Mouse (Mus musculus) stomach, embryonic 14.5 days (tissue): ENCODE measurements around the gene Nbea. TPM values are rescaled to one million over a fixed set of nuclear protein-coding genes. Genes with fewer than 3 reads are reported as not detected.
A peak's percentile ranks its signal among the peaks of the same experiment; 100 is the strongest.

ENCODE experiments used
- ATAC-seq: fragments of 200-750 bp; cut with Nextera tagmentation; 2 replicates; pipeline ENCODE4 v1.8.0; 2017; ENCODE audit warnings: low read depth, moderate TSS enrichment; ENCODE audit not compliant: insufficient number of reproducible peaks, insufficient read depth, low FRiP score
- H3K27ac ChIP-seq: fragments of 300-500 bp; sonication (generic); 2 replicates; pipeline ENCODE4 v1.5.1; 2014; ENCODE audit warnings: mild to moderate bottlenecking, low read length, moderate library complexity, mixed read lengths
- H3K27me3 ChIP-seq: fragments of 300-500 bp; sonication (generic); 2 replicates; pipeline ENCODE4 v1.6.1; 2014; ENCODE audit warnings: low read length, control low read depth, mixed read lengths; ENCODE audit not compliant: control insufficient read depth, insufficient read depth
- H3K36me3 ChIP-seq: fragments of 300-500 bp; sonication (generic); 2 replicates; pipeline ENCODE4 v1.6.1; 2014; ENCODE audit warnings: mild to moderate bottlenecking, control low read depth, low read length, moderate library complexity, mixed read lengths; ENCODE audit not compliant: control insufficient read depth, insufficient read depth
- H3K4me1 ChIP-seq: fragments of 300-500 bp; sonication (generic); 2 replicates; pipeline ENCODE4 v1.6.1; 2014; ENCODE audit warnings: low read length, control low read depth, mixed read lengths; ENCODE audit not compliant: control insufficient read depth, insufficient read depth
- H3K4me2 ChIP-seq: fragments of 300-500 bp; sonication (generic); replicated peaks from 2 replicates; pipeline ENCODE4 v1.6.1; 2014; ENCODE audit warnings: low read depth, low read length, control low read depth
- H3K4me3 ChIP-seq: fragments of 300-500 bp; sonication (generic); 2 replicates; pipeline ENCODE4 v1.5.1; 2014; ENCODE audit warnings: low read depth, low read length, control low read depth
- H3K9ac ChIP-seq: fragments of 300-500 bp; sonication (generic); replicated peaks from 2 replicates; pipeline ENCODE4 v1.6.1; 2014; ENCODE audit warnings: low read depth, mild to moderate bottlenecking, control low read depth, low read length, moderate library complexity, mixed read lengths
- H3K9me3 ChIP-seq: fragments of 300-500 bp; sonication (generic); 2 replicates; pipeline ENCODE4 v1.6.1; 2016; ENCODE audit warnings: low read depth, low read length, control low read depth; ENCODE audit not compliant: control insufficient read depth
- WGBS: fragments of 180-500 bp; shearing (Covaris S2); extraction: QIAGEN DNeasy Blood & Tissue Kit; methylation state at CpG from one replicate; pipeline ENCODE4 v1.1.7; 2014; 5-methylcytosine and 5-hydroxymethylcytosine counted together
- polyA plus RNA-seq: library from polyadenylated mRNA; unstranded; fragments of >200 nt; fragmentation: Nextera tagmentation; extraction: Ambion mirVana; gene quantifications from 2 replicates; pipeline ENCODE4 v1.2.1, GENCODE M21; 2014

Gene Nbea
- polyA plus RNA-seq, 1 experiment from 2014 or later: 22.1 TPM

- no peaks in the 10 kb centered on the region for H3K36me3 ChIP-seq
- WGBS: 54% methylated on average over 8 of the region's 8 CpGs
- ATAC-seq: no peak
These were observed 594.0 kb downstream of the Nbea start for GRCm38 (mm10) chr3:55589402-55589944.

GRCm38 (mm10) chr3:55587972-55588946, 595.2 kb downstream of the Nbea start:
- 12% methylated on average over 12 of the region's 12 CpGs for WGBS
- H3K27me3 ChIP-seq: no peaks in the 10 kb centered on the region
- H3K36me3 ChIP-seq: no peaks in the 10 kb centered on the region
- no peak overlapping the region for H3K4me3 ChIP-seq
- no peak overlapping the region for H3K9ac ChIP-seq
- peak overlapping the region; percentile 10; the same call in 1 of the 2 replicates for H3K27ac ChIP-seq
- peaks cover 6% of the 10 kb centered on the region for H3K4me1 ChIP-seq
- no peak overlapping the region for H3K4me2 ChIP-seq
- H3K9me3 ChIP-seq: no peaks in the 10 kb centered on the region
- ATAC-seq: peak; percentile 53; the same call in 1 of the 2 replicates

More at GRCm38 (mm10) chr3:55589402-55589944, 594.0 kb downstream of the Nbea start:
- no peak overlapping the region for H3K4me2 ChIP-seq
- no peaks in the 10 kb centered on the region for H3K9me3 ChIP-seq
- H3K27ac ChIP-seq: no peak overlapping the region
- H3K4me1 ChIP-seq: peaks cover 6% of the 10 kb centered on the region
- H3K9ac ChIP-seq: no peak overlapping the region
- H3K4me3 ChIP-seq: no peak overlapping the region
- H3K27me3 ChIP-seq: no peaks in the 10 kb centered on the region

- no peak for ATAC-seq
- WGBS: 30% methylated on average over 12 of the region's 12 CpGs
- no peaks in the 10 kb centered on the region for H3K36me3 ChIP-seq
These were observed 596.0 kb downstream of the Nbea start for GRCm38 (mm10) chr3:55587434-55587971.

More at GRCm38 (mm10) chr3:55587434-55587971, 596.0 kb downstream of the Nbea start:
- no peak overlapping the region for H3K9ac ChIP-seq
- no peaks in the 10 kb centered on the region for H3K27me3 ChIP-seq
- H3K4me2 ChIP-seq: no peak overlapping the region
- no peak overlapping the region for H3K4me3 ChIP-seq
- H3K4me1 ChIP-seq: peaks cover 6% of the 10 kb centered on the region
- no peaks in the 10 kb centered on the region for H3K9me3 ChIP-seq
- no peak overlapping the region for H3K27ac ChIP-seq
